Mouse (Mus musculus) thymus, postnatal 25 days (tissue): Measurements from ENCODE around the gene Trio.

Experiments used
- DNase-seq: peaks from one replicate; pipeline ENCODE4 v3.0.0; 2022

The Trio gene

GRCm38 (mm10) chr15:27823581-27823980 is 202.1 kb downstream of the Trio start:
- DNase-seq: peak; percentile 61

GRCm38 (mm10) chr15:27822461-27822860 is 203.2 kb downstream of the Trio start:
- DNase-seq: no peak

GRCm38 (mm10) chr15:27821651-27822364 is 203.8 kb downstream of the Trio start:
- DNase-seq: no peak

- DNase-seq: no peak
Measured at GRCm38 (mm10) chr15:27817096-27817495, 208.6 kb downstream of the Trio start.

- no peak for DNase-seq
Measured at GRCm38 (mm10) chr15:27814677-27815391, 210.8 kb downstream of the Trio start.

- no peak for DNase-seq
Measured at GRCm38 (mm10) chr15:27810793-27811488, 214.7 kb downstream of the Trio start.

- no peak for DNase-seq
Measured at GRCm38 (mm10) chr15:27810262-27810661, 215.4 kb downstream of the Trio start.

GRCm38 (mm10) chr15:27808596-27809276 is 216.9 kb downstream of the Trio start:
- no peak for DNase-seq

GRCm38 (mm10) chr15:27806219-27806618 is 219.4 kb downstream of the Trio start:
- no peak for DNase-seq

- no peak for DNase-seq
Measured at GRCm38 (mm10) chr15:27805654-27806053, 220.0 kb downstream of the Trio start.

GRCm38 (mm10) chr15:27804447-27804846 is 221.2 kb downstream of the Trio start:
- no peak for DNase-seq

- no peak for DNase-seq
Measured at GRCm38 (mm10) chr15:27803568-27804345, 221.9 kb downstream of the Trio start.

- DNase-seq: no peak
Measured at GRCm38 (mm10) chr15:27802243-27802642, 223.4 kb downstream of the Trio start.

GRCm38 (mm10) chr15:27801177-27801576 is 224.5 kb downstream of the Trio start:
- DNase-seq: no peak

GRCm38 (mm10) chr15:27797480-27798155 is 228.0 kb downstream of the Trio start:
- DNase-seq: no peak

- no peak for DNase-seq
Measured at GRCm38 (mm10) chr15:27796868-27797222, 228.8 kb downstream of the Trio start.

- DNase-seq: no peak
Measured at GRCm38 (mm10) chr15:27795942-27796867, 229.4 kb downstream of the Trio start.

GRCm38 (mm10) chr15:27793284-27793683 is 232.4 kb downstream of the Trio start:
- DNase-seq: no peak

GRCm38 (mm10) chr15:27792473-27792872 is 233.2 kb downstream of the Trio start:
- DNase-seq: no peak

GRCm38 (mm10) chr15:27791141-27791540 is 234.5 kb downstream of the Trio start:
- no peak for DNase-seq

GRCm38 (mm10) chr15:27790699-27791098 is 234.9 kb downstream of the Trio start:
- no peak for DNase-seq
